Mouse (Mus musculus) mouse embryonic stem cell (cell line): ENCODE measurements at regions not wholly inside any gene's neighbourhood (a gene's known extent, or its start where the extent isn't known, plus 50 kb on each side); places are given as distances from the start of the nearest gene placed in this dataset.

Source experiments
- in situ Hi-C, 2 experiments: fragments of 300-500 bp; cut with MboI; formaldehyde crosslinking; loops; 1 replicate in 1 of 2; 3 replicates in 1 of 2; pipeline ENCODE4 v1.14.3; 2019 to 2020; ENCODE audit warnings: low sequenced_read_pairs in 2 of 2, low pct_unique_long_range_greater_than_20kb in 1 of 2, mixed read lengths in 1 of 2; ENCODE audit not compliant: unreplicated experiment in 1 of 2

DNA sequence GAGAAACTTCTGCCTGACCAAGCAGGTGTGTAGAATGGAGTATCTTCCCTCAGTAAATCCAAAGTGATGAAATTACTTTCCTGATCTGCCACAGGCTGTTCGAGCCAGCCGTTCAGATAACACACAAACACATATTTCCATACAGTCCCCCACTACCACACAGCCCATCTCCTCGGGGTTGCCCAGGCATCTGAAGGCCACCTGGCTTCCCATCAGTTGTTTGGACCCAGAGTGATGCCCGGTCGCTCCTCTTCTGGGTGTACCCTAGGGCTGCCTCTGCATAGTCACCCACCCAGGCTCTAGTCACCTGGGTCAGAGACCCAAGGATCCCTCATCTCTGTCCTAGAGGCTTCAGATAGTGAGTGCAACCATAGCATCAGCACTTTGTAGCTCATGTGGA, 107.9 kb downstream of the CK137956 start:
- in situ Hi-C loops: no loop called here

- in situ Hi-C loops: no loop called here
Observed at GRCm38 (mm10) chr4:127861319-127862117, 109.2 kb downstream of the CK137956 start.

GRCm38 (mm10) chr4:127860271-127860670, 110.5 kb downstream of the CK137956 start:
- in situ Hi-C loops: no loop called here

GRCm38 (mm10) chr4:127859505-127859904, 111.2 kb downstream of the CK137956 start:
- in situ Hi-C loops: no loop called here

GRCm38 (mm10) chr4:127858566-127858965, 112.2 kb downstream of the CK137956 start:
- in situ Hi-C loops: no loop called here

- in situ Hi-C loops: no loop called here
Observed at GRCm38 (mm10) chr4:127855836-127856235, 114.9 kb downstream of the CK137956 start.

DNA sequence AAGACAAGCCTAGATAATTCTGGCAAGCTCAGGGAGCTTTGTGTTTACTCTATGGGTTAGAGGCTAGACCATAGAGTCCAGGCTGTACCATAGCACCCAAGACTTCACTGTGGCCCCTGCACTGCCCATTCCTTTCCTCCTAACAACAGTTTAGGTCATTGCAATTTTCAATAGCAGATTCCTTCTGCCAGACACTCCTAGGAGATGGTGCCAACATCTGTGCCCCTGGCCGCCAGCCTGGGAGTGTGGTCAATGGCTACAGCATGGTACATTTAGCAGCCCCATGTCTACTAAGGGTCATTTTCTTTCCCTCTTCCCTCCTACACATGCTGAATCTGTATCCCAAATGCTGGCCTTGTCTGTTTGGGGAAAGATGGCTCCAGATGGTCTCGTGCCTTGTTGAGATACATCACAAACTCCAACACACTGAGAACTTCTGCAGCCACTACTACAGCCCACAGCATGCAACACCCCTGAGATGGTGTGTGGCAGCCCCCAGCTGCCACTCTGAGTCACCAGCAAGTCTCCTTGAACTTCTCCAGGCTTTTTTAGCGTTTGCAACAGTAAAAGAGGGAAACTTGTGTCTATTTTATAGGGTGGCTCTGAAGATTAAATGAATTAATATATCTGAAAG, 115.9 kb downstream of the CK137956 start:
- in situ Hi-C loops: no loop called here

GRCm38 (mm10) chr4:127849306-127849705, 121.4 kb downstream of the CK137956 start:
- in situ Hi-C loops: no loop called here

DNA sequence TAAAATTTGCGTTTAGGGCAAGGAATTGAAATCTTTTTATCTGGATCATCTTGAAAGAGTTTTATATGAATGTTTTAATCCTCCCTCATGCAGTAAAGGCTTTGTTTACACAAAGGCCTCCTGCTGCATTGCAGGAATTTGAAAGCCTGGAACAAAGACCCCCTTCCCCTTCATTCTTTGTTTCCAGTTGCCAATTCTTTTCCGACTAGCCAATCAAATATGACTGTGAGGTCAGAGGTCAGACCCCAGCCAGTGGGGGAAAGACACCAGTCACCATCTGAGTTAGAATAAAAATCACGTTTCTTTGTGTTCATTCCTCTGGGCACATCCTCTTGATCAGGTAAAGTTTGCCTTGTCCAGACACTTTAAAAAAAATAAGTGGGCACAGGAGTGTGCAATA, 124.4 kb downstream of the CK137956 start:
- in situ Hi-C loops: no loop called here

DNA sequence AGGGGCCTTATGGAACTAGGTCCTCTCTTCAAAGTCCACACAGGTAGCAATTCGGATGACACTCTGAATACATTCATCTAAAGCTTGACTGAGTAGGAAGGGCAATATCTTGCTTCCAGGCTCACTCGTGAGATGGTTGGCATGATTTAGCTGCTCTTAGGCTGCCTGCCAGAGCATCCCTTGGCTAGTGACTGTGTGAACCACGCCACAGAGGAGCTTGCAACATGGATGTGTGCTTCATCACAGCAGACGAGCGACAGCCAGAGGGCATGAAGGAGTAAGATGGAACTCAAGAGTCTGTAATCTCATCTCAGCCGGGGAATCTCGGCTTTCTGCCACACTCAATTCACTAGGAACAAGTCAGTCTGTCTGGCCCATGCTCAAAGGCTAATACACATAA, 127.3 kb downstream of the CK137956 start:
- in situ Hi-C loops: no loop called here

GRCm38 (mm10) chr4:127833668-127834067, 137.1 kb downstream of the CK137956 start:
- in situ Hi-C loops: no loop called here

- in situ Hi-C loops: no loop called here
Observed at GRCm38 (mm10) chr4:127826988-127827387, 143.8 kb downstream of the CK137956 start.

DNA sequence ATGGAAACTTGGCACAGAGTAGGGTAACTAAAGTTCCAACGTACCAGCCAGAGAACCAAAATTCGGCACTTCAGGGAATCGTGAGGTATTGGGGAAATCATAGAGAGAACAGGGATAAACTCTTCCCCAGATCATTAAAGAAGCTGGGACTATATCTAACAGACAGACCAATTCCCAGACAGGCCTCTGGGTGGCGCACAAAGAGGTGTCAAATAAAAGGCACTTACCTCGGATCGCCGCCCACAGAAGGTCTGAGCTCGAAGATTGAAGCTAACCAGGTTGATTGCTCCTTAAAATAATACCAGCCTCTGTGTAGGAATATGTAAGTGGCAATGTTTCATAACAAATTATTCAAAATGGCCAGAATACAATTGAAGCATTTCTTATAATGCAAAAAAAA, 151.2 kb downstream of the CK137956 start:
- in situ Hi-C loops: no loop called here

DNA sequence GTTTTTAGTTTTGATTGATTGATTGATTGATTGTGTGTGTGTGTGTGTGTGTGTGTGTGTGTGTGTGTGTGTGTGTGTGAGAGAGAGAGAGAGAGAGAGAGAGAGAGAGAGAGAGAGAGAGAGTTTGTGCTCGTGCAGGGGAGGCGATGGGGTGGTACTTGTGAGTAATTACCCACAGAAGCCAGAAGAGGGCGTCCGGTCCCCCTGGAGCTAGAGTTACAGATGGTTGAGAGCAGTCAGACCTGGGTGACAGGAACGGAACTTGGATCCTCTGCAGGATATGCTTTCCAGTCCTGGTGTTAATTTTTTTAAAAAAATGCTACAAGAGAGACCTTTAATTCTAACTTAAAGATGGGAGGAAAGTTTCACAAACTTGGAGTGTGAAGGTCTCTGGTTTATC, 151.7 kb downstream of the CK137956 start:
- in situ Hi-C loops: no loop called here

GRCm38 (mm10) chr4:127814631-127815030, 156.1 kb downstream of the CK137956 start:
- in situ Hi-C loops: no loop called here

- in situ Hi-C loops: no loop called here
Observed at GRCm38 (mm10) chr4:127812047-127812545, 158.7 kb downstream of the CK137956 start.

GRCm38 (mm10) chr4:127810899-127811510, 159.7 kb downstream of the CK137956 start:
- in situ Hi-C loops: no loop called here

GRCm38 (mm10) chr4:127809006-127809405, 161.7 kb downstream of the CK137956 start:
- in situ Hi-C loops: no loop called here

- in situ Hi-C loops: no loop called here
Observed at GRCm38 (mm10) chr4:127789206-127789605, 181.5 kb downstream of the CK137956 start.
